Mouse (Mus musculus): Measurements from ENCODE around the gene Gabrr3.

DNA sequence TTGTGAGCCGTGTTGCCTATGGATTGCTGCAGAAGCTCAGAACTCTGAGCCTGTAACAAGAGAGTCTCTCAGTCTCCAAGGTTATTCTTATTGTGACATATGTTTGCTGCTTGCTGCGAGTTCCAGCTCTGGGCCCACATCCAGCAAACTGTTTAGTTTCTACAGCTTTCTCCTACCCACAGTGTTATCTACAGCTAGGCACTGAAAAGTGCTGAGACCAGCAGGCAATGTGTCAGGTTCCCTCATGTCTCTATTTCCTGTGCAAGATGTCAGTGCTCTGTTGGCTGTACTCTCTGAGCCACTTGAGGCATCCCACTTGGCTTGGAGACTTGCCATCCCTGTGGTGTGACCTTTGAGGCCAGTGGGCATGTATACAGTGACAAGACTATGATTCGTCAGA is 13.8 kb upstream of the Gabrr3 start:
- TF ChIP-seq TAL1 (conservative IDR thresholded peaks at IDR 0.05; ENCODE audit: low read depth, low read length) (no peak), GATA1 (IDR thresholded peaks at IDR 0.05; ENCODE audit: borderline replicate concordance, low read length) (no peak), CTCF (IDR thresholded peaks at IDR 0.05; ENCODE audit: low read depth, low read length) (no peak), GATA2 (IDR thresholded peaks at IDR 0.05; ENCODE audit: borderline replicate concordance, low read depth, low read length) (no peak)

All from G1E (cell line).